Mouse (Mus musculus) hindbrain, embryonic 15.5 days (tissue): Measurements from ENCODE around the gene Gm10563. TPM values are rescaled to one million over a fixed set of nuclear protein-coding genes. Genes with fewer than 3 reads are reported as not detected.

ENCODE experiments used
- ATAC-seq: fragments of 200-750 bp; cut with Nextera tagmentation; 2 replicates; pipeline ENCODE4 v1.8.0; 2017; ENCODE audit warnings: low read depth, moderate number of reproducible peaks, moderate TSS enrichment; ENCODE audit not compliant: low FRiP score
- H3K27ac ChIP-seq: fragments of 300-500 bp; sonication (generic); replicated peaks from 2 replicates; pipeline ENCODE4 v1.5.1; 2015; ENCODE audit warnings: mild to moderate bottlenecking, inconsistent platforms
- H3K27me3 ChIP-seq: fragments of 300-500 bp; sonication (generic); 2 replicates; pipeline ENCODE4 v1.6.1; 2015; ENCODE audit warnings: control low read depth, inconsistent platforms
- H3K36me3 ChIP-seq: fragments of 300-500 bp; sonication (generic); 2 replicates; pipeline ENCODE4 v1.6.1; 2015; ENCODE audit warnings: control low read depth, inconsistent platforms
- H3K4me1 ChIP-seq: fragments of 300-500 bp; sonication (generic); replicated peaks from 2 replicates; pipeline ENCODE4 v1.6.1; 2015; ENCODE audit warnings: control low read depth, inconsistent platforms
- H3K4me2 ChIP-seq: fragments of 300-500 bp; sonication (generic); 2 replicates; pipeline ENCODE4 v1.6.1; 2015; ENCODE audit warnings: moderate library complexity, mild to moderate bottlenecking, inconsistent platforms
- H3K4me3 ChIP-seq: fragments of 300-500 bp; sonication (generic); 2 replicates; pipeline ENCODE4 v1.5.1; 2015; ENCODE audit warnings: mild to moderate bottlenecking, inconsistent platforms
- H3K9ac ChIP-seq: fragments of 300-500 bp; sonication (generic); 2 replicates; pipeline ENCODE4 v1.6.1; 2015; ENCODE audit warnings: inconsistent platforms
- H3K9me3 ChIP-seq: fragments of 300-500 bp; sonication (generic); 2 replicates; pipeline ENCODE4 v1.6.1; 2016; ENCODE audit warnings: control low read depth, inconsistent platforms
- WGBS: fragments of 180-500 bp; shearing (Covaris S2); methylation state at CpG from one replicate; pipeline ENCODE4 v1.1.7; 2015; 5-methylcytosine and 5-hydroxymethylcytosine counted together
- polyA plus RNA-seq: library from polyadenylated mRNA; unstranded; fragments of >200 nt; fragmentation: Nextera tagmentation; extraction: Ambion mirVana; gene quantifications from 2 replicates; pipeline ENCODE4 v1.2.1, GENCODE M21; 2015

The Gm10563 gene
- polyA plus RNA-seq, 1 experiment from 2014 or later: not detected

- Histone ChIP-seq H3K4me3 (no peak overlapping the region), H3K27me3 (no peaks in the 10 kb centered on the region), H3K36me3 (peaks cover 5% of the 10 kb centered on the region; the same call in 1 of the 2 replicates), H3K27ac (no peak overlapping the region), H3K9me3 (no peaks in the 10 kb centered on the region), H3K4me1 (peaks cover 21% of the 10 kb centered on the region), H3K4me2 (no peak overlapping the region), H3K9ac (no peak overlapping the region)
- 93% methylated on average over 4 of the region's 4 CpGs for WGBS
- ATAC-seq: no peak
Measured at GRCm38 (mm10) chr4:155605132-155605531, 40.1 kb downstream of the Gm10563 start.

DNA sequence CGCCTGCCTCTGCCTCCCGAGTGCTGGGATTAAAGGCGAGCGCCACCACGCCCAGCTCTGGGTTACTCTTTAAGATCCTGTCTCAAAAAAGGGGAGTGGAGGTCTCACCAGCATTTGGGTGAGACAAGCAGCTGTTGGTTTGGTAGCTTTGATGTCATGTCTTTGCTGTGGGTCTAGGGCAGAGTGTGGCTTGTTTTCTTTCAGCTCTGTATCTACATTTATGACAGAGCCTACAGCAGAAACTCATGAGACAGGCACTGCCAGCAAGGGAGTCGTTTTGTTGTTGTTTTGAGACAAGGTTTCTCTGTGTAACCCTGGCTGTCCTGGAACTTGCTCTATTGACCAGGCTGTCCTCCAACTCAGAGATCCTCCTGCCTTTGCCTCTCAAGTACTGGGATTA lies 41.4 kb downstream of the Gm10563 start:
- ATAC-seq: no peak
- Histone ChIP-seq H3K27ac (no peak overlapping the region), H3K9me3 (no peaks in the 10 kb centered on the region), H3K4me3 (no peak overlapping the region), H3K36me3 (no peaks in the 10 kb centered on the region), H3K4me2 (no peak overlapping the region), H3K27me3 (no peaks in the 10 kb centered on the region), H3K9ac (no peak overlapping the region), H3K4me1 (peaks cover 21% of the 10 kb centered on the region)
- WGBS: 91% methylated on average over 6 of the region's 6 CpGs

GRCm38 (mm10) chr4:155602753-155603152 lies 42.5 kb downstream of the Gm10563 start:
- Histone ChIP-seq H3K9ac (peak overlapping the region; percentile 86), H3K4me2 (peak overlapping the region; percentile 74), H3K4me1 (peaks cover 21% of the 10 kb centered on the region), H3K27me3 (no peaks in the 10 kb centered on the region), H3K27ac (no peak overlapping the region), H3K9me3 (no peaks in the 10 kb centered on the region), H3K36me3 (no peaks in the 10 kb centered on the region), H3K4me3 (peak overlapping the region; percentile 68)
- no peak for ATAC-seq
- WGBS: 90% methylated on average over 1 of the region's 1 CpGs

- Histone ChIP-seq H3K4me2 (peak overlapping the region; percentile 74), H3K4me1 (peaks cover 21% of the 10 kb centered on the region), H3K27me3 (no peaks in the 10 kb centered on the region), H3K27ac (peak overlapping the region; percentile 99), H3K9ac (peak overlapping the region; percentile 86), H3K4me3 (peak overlapping the region; percentile 68), H3K36me3 (no peaks in the 10 kb centered on the region), H3K9me3 (no peaks in the 10 kb centered on the region)
- ATAC-seq: no peak; the same call in 1 of the 2 replicates
- WGBS: 2% methylated on average over 31 of the region's 31 CpGs
Measured at GRCm38 (mm10) chr4:155601997-155602456, 43.2 kb downstream of the Gm10563 start.

- Histone ChIP-seq H3K9me3 (no peaks in the 10 kb centered on the region), H3K27ac (peak within 1 kb of the TSS; percentile 99), H3K36me3 (no peaks in the 10 kb centered on the region), H3K4me1 (peaks cover 21% of the 10 kb centered on the region), H3K4me2 (peak within 1 kb of the TSS; percentile 74), H3K4me3 (peak within 1 kb of the TSS; percentile 68), H3K27me3 (no peaks in the 10 kb centered on the region), H3K9ac (peak within 1 kb of the TSS; percentile 86)
- ATAC-seq: peak; percentile 95
- WGBS: 1% methylated on average over 62 of the region's 65 CpGs
Measured at GRCm38 (mm10) chr4:155601091-155601996, 43.9 kb downstream of the Gm10563 start, which contains the start of gene Slc35e2. Slc35e2 (plus strand) TSS chr4:155601416.

- WGBS: 88% methylated on average over 10 of the region's 11 CpGs
- peaks cover 21% of the 10 kb centered on the region for H3K4me1 ChIP-seq
- H3K27me3 ChIP-seq: no peaks in the 10 kb centered on the region
- no peak for ATAC-seq
- H3K4me3 ChIP-seq: peak overlapping the region; percentile 68
- H3K9ac ChIP-seq: peak overlapping the region; percentile 86
- no peaks in the 10 kb centered on the region for H3K9me3 ChIP-seq
- peak overlapping the region; percentile 74 for H3K4me2 ChIP-seq
- no peaks in the 10 kb centered on the region for H3K36me3 ChIP-seq
- H3K27ac ChIP-seq: peak overlapping the region; percentile 99
Measured at GRCm38 (mm10) chr4:155599901-155600825, 45.0 kb downstream of the Gm10563 start.

- H3K27me3 ChIP-seq: no peaks in the 10 kb centered on the region
- no peak overlapping the region for H3K27ac ChIP-seq
- 20% methylated on average over 20 of the region's 20 CpGs for whole genome bisulfite sequencing
- no peak for ATAC-seq
- H3K4me1 ChIP-seq: peaks cover 15% of the 10 kb centered on the region
- no peaks in the 10 kb centered on the region for H3K9me3 ChIP-seq
- H3K9ac ChIP-seq: no peak overlapping the region
- no peaks in the 10 kb centered on the region for H3K36me3 ChIP-seq
- no peak overlapping the region for H3K4me2 ChIP-seq
- no peak overlapping the region for H3K4me3 ChIP-seq
Measured at GRCm38 (mm10) chr4:155598536-155598935, 46.7 kb downstream of the Gm10563 start.

GRCm38 (mm10) chr4:155596606-155597005 lies 48.6 kb downstream of the Gm10563 start:
- Histone ChIP-seq H3K27ac (no peak overlapping the region), H3K27me3 (no peaks in the 10 kb centered on the region), H3K9me3 (no peaks in the 10 kb centered on the region), H3K36me3 (no peaks in the 10 kb centered on the region), H3K4me2 (no peak overlapping the region), H3K9ac (no peak overlapping the region), H3K4me3 (no peak overlapping the region), H3K4me1 (no peaks in the 10 kb centered on the region)
- ATAC-seq: no peak
- WGBS: 80% methylated on average over 5 of the region's 5 CpGs

GRCm38 (mm10) chr4:155595777-155596176 lies 49.4 kb downstream of the Gm10563 start:
- H3K27me3 ChIP-seq: no peaks in the 10 kb centered on the region
- H3K4me3 ChIP-seq: no peak overlapping the region
- H3K4me1 ChIP-seq: no peaks in the 10 kb centered on the region
- 96% methylated on average over 3 of the region's 3 CpGs for WGBS
- H3K9ac ChIP-seq: no peak overlapping the region
- 0 out of 2 replicates have a peak, but pooled peaks cover 2% of the 10 kb centered on the region for H3K36me3 ChIP-seq
- no peaks in the 10 kb centered on the region for H3K9me3 ChIP-seq
- H3K27ac ChIP-seq: no peak overlapping the region
- ATAC-seq: no peak
- no peak overlapping the region for H3K4me2 ChIP-seq

GRCm38 (mm10) chr4:155593780-155594179 lies 51.4 kb downstream of the Gm10563 start:
- ATAC-seq: no peak
- Histone ChIP-seq H3K9ac (no peak overlapping the region), H3K27ac (no peak overlapping the region), H3K36me3 (peaks cover 21% of the 10 kb centered on the region), H3K4me2 (no peak overlapping the region), H3K4me3 (no peak overlapping the region), H3K27me3 (no peaks in the 10 kb centered on the region), H3K4me1 (no peaks in the 10 kb centered on the region), H3K9me3 (no peaks in the 10 kb centered on the region)
- 38% methylated on average over 1 of the region's 1 CpGs for WGBS

GRCm38 (mm10) chr4:155591012-155591719 lies 54.0 kb downstream of the Gm10563 start:
- H3K9ac ChIP-seq: no peak overlapping the region
- H3K9me3 ChIP-seq: no peaks in the 10 kb centered on the region
- no peaks in the 10 kb centered on the region for H3K4me1 ChIP-seq
- 91% methylated on average over 7 of the region's 7 CpGs for WGBS
- ATAC-seq: no peak
- no peak overlapping the region for H3K4me2 ChIP-seq
- H3K27ac ChIP-seq: no peak overlapping the region
- H3K4me3 ChIP-seq: no peak overlapping the region
- no peaks in the 10 kb centered on the region for H3K27me3 ChIP-seq
- peaks cover 42% of the 10 kb centered on the region for H3K36me3 ChIP-seq
